Mouse (Mus musculus) heart, adult 18-20 months (tissue): ENCODE measurements around the gene Igsf9b. TPM values are rescaled to one million over a fixed set of nuclear protein-coding genes. Genes with fewer than 3 reads are reported as not detected.

Experiments used
- DNase-seq, 2 experiments: peaks; one replicate each; pipeline ENCODE4 v3.0.0; 2021 to 2022; ENCODE audit warnings: mixed read lengths in 1 of 2
- long read RNA-seq, 2 experiments: library from polyadenylated mRNA; stranded (forward); transcript quantifications; one replicate each; pipeline ENCODE4 v2.0.0; 2021
- total RNA-seq, 2 experiments: library from RNA; stranded (reverse); gene quantifications; 2 replicates each; pipeline ENCODE4 v1.2.3; 2021

The Igsf9b gene
- 1 to 10 TPM; 3.6 to 3.8 TPM for total RNA-seq
- long read RNA-seq, experiment 1, partial matches to known transcripts, result 0 of 2 reads
- long read RNA-seq, experiment 1, other reads (novel, unspliced or antisense), result 2 of 2 reads
- long read RNA-seq, experiment 2, partial matches to known transcripts, result 0 of 2 reads
- long read RNA-seq, experiment 2, other reads (novel, unspliced or antisense), result 2 of 2 reads

DNA sequence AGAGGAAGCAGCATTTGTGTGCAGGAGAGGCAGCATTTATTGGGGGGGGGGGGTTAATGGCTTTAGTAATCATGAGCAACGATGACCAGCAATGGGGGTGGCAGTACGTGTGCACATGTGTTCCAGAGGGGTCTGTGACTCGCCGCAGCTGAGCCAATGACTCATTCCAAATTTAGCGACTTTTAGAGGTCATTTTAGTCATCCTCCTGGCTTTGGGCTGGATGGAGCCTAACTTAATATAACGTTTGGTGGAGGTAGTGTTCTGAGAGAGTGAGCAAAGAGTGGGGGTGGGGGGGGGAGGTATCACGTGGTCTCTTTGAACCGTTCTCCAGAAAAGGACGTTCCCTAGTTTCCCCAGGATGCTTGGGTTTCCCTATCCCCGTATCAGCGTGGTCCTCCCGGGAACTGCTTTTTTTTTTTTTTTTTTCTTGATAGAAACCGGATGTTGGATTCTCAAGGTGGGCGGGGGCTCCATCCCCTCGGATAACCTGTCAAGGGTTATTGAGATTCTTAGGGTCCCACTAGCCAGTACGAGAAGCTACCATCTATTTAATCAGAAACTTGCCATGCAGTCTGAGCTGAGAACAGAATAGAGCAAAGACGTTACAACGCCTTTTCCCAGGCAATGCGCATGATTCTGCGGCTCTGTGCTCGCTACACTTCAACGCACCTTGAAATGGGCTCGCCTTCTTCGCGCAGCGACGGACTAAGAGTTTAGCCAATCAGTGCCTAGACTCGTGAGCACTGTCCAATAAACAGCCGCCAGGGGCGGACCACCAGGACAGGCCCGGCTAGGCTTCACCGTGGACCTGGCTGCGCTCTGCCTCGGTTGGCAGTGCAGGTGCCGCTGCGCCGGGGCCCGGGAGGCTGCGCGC, at the start of gene Igsf9b:
Gene Igsf9b, plus strand, starts transcription at position 794 of the 875 bp plus-strand sequence.
- DNase-seq, result peak; percentile 94 to 95

DNA sequence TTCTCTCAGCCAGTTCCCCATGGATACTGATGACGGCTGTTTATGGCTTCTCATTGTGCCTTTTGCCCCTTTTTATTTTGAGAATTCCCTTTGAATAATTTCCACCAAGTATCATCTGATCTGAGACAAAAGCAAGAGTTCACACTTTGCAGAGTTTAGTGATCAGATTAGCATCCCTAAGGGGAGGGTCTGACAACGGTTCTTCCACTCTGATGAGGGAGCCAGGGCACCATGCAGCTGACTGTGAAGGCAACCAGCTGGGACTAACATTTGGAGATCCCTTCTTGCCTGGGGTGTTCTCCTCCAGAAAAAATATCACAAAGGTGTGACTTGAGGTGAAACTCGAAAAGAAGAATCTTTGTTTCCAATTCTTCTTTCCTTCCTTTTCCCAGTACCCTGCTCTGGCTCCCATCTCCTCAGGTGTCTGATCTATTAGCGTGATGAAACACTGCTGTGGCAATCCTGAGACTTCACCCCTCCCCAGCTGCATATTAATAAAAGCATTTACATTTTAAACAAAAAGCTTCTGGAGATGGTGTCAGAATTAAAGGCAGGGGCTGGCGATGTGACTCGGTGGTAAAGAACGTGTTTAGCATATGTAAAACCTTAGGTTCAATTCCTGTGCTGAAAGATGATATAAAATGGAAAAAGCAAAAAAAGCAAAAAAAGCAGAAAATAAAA, 46.8 kb upstream of the Igsf9b start:
- no peak for DNase-seq

DNA sequence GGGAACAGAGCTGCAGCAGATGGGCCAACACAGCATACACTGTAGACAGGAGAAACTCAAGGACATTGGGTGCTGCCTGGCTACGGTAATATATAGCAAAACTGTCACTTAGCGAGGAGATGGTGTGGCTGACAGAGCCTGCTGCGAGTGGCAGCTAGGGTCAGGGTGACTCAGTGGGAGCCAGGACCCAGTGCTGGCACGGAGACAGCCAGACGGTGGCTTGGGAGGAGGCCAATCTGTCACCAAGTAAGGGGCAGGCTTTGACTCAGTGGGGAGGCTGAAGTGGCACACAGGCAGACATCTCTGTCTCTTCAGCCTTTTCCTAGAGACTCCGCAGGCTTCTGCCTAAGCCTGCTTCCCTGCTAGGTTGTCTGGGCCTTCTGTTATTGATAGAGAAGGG, 42.5 kb upstream of the Igsf9b start:
- DNase-seq, result peak; percentile 66

DNA sequence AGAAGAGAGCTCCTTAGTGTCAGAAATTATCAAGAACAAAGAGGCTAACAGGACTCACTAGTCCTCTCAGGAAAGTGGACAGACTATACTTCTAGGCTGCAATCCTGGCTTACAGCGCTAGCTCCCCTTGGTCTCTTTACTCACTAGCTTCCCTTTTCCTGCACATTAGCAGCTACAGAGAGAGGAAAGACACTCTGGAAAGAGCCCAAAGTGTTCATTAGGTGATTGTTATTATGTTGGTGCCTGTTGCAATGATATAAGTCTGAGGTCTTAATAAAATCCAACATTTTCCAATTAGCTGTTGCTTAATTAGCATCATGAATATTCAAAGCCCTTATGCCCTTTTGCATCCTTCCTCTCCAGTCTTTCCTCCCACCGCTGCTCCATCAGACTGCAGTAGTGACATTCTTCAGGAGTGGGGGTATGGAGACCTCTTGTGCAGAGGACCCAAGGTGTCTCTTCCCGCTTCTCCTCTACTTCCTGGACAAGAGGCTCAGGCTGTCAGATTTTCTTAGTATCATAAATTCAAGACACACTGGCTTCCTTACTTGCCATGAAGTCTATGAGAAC, 38.5 kb upstream of the Igsf9b start:
- DNase-seq, result no peak

DNA sequence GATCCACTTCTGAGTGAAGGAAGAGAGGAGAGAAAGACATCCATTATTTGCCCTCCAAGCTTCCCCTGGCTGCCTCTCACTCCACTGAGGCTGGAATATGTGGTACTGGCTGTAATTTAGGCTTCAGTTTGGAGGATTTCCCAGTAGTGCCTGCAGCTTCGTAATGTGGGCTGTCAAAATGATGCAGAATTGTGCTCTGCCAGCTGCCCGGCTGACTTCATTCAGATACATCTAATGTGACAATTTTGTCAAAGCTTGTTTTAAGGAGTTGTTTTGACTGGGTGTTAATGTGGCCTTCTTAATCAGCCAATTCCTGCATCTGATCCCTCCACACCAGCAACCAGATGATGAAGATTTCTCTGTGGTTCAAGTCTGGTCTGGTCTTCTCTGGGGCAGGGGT, 37.1 kb upstream of the Igsf9b start:
- no peak for DNase-seq

DNA sequence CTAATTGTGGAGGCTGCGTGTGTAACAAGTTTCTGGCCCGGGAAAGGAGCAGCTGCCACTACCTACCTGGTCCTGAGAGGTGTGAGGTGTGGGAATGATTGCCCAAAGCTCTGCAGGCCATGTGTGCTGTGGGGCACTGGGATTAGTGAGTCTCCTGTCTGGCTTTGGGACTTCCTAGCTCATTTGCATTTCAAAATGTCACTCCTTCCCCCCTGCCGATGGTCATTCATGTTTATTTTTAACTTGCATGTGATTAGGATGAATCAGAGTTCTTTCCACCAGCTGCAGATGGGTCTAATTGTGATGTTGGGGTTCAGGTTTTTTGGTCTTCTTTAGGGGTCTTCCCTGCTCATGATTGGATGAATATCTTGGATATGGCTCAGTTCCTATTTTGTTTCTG, 34.0 kb upstream of the Igsf9b start:
- DNase-seq, result no peak

DNA sequence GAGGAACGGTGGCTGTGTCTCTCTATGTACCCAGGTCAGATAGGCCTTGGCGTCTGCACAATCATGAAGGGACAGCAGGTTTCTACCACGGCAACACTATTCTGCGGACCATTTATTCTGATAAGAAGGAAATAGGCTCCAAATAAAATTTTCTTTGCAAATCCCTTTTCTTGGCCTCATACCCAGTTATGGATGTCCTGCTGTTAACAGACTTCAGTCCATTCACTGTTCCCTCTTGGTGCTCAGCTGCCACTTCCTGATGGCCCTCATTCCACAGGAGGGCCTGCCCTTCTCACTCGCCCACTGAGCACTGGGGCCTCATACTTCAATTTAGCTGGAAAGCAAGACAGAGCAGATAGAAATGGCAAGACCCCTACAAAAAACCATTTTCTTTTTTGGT, 31.1 kb upstream of the Igsf9b start:
- DNase-seq, result no peak

DNA sequence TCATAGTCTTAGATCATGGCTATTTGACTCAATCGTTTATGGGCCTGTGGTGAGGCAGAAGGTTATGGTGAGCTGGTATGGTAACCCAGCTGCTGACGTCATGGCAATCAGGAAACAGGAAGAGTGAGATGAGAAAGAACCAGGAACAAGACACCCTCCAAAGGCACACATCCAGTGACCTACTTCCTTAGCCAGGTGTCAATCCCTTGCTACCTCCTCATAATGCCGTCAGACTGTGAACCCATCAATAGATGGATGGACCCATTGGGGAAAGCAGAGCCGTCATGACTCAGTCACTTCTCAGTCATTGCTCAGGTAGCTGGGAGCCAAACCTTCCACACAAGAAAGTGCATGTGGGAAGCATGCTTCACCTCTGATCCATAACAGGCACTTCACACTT, 30.5 kb upstream of the Igsf9b start:
- no peak for DNase-seq

DNA sequence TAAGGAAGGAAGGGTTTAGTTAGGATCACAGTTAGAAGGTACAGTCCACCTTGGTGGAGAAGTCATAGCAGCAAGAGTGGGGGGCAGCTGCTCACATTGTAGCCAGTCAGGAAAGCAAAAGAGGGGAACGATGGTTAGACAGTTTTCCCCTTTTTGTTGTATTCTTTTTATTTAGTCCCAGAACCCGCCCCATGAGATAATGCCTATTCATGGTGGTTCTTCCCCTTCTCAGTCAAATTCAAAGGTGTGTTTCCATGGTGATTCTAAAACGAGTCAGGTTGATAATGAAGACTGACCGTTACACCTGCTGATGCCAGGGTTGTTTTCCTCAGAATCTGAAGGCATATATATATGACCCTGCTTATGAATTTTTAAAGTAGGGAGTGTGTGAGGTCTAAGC, 29.7 kb upstream of the Igsf9b start:
- DNase-seq, result no peak

DNA sequence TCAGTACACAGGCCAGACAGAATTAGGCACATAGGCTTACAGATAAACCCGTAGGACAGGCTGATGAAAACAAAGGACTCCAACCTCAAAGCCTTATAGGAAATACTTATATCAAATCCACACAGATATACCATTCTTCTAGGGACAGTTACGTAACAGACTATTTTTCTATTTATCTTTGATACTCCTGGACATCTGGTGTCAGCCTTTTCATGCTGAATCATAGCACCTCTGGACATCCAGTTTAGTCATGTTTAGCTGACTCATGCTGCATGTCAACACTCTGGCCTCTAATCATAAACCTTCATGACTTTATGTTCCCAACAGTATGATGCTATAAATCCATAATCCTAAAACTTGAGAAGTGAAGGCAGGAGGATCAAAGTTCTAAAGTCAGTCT, 29.1 kb upstream of the Igsf9b start:
- no peak for DNase-seq

DNA sequence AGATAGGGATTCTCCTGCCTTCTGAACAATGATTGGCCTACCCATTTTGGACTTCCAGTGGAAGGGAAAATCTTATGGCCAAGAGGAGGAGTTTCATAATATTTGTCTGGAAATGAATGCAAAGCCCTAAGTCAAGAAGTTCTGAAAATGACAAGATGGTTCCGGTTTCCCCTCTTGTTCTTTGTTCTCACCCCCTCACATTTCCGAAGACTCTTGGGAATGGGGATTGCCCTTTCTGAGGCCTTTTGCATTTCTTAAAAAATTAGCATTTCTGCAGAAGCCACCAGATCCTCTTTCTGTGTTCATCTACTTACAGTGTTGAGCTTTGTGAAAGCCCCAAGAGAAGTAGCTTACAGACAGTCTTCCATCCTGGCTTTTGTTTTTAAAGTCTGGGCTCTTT, 27.1 kb upstream of the Igsf9b start:
- no peak for DNase-seq

DNA sequence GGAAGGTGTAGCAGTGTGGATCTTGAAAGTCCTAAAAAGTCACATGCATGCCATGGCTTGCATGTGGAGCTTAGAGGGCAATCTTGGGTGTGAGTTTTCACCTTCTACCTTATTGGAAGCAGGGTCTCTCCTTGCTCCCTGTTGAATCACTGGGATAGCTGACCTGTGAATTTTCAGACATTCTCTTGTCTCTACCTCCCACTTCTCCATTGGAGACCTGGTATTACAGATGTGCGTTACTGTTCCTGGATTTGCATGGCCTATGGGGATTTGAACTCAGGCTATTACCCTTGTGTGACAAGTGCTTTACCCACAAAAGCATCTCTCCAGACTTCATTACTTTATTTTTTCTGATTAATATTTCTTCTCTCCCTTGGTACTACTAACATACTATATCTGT, 26.1 kb upstream of the Igsf9b start:
- no peak for DNase-seq

DNA sequence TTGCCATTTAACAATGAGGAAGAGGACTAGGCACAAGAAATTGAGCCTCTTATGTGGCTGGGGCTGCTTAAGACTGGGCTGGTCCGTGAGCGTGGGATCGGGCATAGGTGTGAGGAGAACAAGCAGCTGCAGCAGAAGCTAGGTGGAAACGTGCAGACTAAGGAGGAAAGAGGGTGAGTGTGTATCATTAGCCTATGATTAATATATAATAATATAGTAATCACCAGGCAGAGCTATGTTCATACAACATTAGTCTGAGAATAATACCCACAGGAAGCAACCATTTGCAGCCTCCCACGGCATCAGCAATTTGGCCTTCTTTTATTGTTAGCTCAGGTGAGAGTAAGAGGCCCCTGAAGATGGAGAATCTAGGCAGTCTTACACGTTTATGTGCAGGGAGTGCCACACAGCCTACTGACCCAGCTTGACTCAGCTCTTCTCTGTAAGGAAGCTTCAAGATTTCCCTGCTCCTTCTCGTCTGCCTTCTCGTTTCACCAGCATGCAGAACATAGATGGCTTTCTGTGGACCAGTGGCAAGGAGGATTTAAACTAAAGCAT, 22.6 kb upstream of the Igsf9b start:
- no peak for DNase-seq

DNA sequence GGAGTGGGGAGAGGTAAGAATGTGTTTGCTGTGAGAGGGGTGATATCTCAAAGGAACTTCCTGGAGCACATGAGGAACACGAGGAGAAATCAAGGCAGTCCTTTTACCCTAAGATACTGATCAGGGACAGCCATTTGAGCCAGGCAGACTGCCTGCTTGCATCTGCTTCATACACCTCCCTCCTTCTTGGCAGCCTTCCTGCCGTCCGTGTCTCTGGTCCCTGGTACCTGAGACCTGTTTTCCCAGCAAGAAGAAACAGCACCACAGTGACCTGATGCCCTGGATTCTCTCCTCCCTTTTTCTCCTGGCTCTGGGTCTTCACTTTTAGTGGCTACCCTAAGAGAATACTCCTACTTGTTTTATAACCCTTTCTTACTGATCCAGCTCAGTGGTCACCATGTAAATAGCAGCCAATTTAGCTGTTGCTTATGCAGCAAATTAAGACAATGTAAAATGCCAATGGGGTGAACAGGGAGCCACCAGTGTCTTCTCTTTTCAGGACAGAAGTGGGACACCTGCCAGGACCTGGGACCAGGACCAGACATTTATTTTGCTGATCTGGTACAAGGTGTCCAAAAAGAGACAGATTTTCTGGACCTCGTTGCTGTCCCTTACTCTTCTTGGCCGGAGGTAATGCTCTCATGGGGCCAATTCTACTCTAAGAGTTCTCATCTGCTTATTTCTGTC, 21.5 kb upstream of the Igsf9b start:
- no peak for DNase-seq

DNA sequence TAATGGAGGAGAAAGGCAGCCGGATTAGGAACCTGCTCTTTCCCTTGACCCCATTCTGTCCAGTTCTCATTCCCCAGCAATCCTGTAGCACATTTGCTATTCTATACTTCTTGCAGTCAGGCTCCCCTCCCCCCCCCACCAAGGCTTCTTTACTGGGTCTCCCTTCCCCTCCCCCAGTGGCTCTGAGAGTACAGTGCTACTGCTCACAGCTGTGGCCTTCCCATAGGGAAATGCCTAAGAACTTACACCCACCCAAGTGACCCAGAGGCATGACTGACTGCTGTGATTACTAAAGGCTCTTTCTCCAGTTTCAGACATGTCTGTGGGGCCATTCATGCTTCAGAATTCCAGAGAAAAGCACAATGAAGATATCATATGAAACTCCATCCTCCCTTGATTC, 20.0 kb upstream of the Igsf9b start:
- no peak for DNase-seq

DNA sequence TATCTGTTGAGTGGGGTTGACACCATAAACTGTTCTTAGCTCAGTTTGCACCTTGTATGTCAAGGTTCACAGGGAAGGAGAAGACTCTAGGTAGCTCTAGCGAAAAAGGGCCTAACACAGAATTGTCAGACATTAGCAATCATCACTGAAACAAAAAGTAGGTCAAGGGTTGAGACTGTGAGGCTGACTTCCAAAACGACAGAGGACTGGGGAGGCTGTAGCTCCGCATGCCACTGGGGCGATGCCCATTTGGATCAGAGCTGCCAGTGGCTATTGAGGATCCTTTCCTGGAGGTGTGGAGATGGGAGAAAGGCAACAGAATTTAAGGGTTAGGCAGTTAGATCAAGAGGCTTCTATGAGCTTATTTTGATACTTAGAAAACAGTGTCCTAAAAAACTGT, 18.0 kb upstream of the Igsf9b start:
- no peak for DNase-seq

DNA sequence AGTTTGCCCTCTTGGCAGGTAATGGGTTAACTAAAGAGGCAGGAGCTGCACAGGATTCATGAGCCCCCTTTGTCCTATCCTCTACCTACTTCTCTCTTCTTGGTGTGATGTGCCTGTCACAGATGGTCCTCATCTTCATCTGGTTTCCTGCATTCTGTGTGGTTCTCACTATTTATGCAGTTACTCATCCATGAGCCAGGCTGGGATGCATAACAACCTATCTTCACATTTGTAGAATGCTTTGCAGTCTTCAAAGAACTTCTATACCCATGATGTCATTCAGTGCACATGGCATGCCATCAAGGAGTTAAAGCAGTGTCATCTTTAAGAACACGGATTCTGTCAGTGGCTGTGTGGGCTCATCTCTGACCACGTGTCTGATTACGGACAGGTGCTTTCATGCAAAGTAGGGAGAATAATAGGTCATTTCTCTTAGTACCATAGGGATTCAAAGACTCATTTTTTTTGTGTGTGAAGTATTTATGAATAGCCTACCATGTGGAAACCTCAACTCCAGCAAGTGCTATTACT, 13.2 kb upstream of the Igsf9b start:
- no peak for DNase-seq

DNA sequence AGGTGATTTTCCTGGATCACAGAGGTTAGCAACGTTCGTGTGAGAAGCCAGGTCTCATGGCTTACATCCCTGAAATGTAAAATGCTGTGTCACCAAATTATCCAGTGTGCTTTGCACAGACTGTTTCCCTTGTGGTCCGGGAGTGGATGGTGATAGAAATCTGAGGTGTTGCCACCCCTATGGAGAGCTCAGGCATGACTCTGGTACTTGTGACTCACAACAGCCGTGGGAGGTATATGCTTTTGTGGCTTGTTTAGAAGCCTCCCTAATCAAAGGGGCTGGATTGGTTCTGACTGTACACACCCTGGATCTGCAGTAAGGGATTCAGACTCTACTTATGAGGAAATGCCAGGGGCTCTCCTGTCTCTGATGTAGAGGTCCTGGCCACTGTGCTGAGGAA, 12.7 kb upstream of the Igsf9b start:
- no peak for DNase-seq

DNA sequence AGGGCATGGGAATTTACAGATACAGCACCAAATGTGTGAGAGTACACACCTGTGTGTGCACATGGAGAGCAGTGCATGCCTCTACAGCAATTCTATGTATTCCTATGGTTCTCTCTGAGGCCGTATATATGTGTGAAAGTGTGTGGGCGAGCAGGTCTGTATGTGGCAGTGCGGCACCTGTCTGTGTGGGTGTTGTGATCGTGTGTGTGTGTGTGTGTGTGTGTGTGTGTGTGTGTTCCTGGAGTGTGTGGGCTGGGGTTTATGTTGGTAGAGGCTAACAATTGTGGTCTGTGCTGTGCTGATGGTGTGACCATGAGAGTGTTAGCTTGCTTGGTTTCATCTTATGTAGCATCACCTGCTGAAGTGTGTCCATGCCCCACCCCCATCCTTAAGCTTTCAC, 12.1 kb upstream of the Igsf9b start:
- no peak for DNase-seq

DNA sequence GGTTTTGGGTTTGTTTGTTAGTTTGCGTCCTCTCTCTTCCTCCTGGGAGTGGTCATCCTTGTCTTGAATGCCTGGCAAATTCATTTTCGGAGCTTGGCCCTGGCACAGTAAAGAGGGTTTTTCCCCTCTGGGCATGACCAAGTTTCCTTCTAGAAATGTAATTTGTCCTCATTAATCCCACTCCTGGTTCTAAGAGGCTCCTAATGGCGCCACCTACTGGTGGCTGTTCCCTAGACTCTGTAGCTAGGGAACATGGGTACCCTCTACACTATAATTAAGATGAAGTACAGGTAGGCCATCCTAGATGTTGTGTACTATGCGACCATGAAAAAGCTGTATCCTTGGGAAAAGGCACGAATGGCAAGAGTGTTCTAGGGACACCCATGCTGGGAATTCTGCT, 11.6 kb upstream of the Igsf9b start:
- DNase-seq, result peak in 1 of 2 experiments; percentile 60

DNA sequence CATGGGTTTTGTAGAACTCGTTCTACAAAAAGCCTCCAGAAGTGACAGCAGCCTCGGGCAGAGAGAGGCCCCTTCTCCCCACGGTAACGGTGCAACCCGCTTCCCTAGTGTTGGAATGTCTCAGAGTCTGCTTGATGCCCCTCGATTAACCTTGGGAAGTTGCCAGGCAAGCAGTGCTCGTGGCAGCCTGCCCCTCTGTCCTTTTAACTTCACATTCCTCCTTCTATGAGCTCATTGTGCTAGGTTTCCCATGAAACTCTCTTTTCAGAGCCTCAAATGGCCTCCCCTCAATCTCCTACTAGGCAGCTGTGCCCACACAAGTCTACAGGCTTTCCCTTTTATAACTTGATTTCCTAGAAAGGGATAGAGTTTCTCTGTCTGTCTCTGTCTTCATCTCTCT, 10.6 kb upstream of the Igsf9b start:
- no peak for DNase-seq
